Mouse (Mus musculus) liver, embryonic 16.5 days (tissue): ENCODE data around the gene Cep63. TPM values are rescaled to one million over a fixed set of nuclear protein-coding genes. Genes with fewer than 3 reads are reported as not detected.

Source experiments
- ATAC-seq: fragments of 200-750 bp; cut with Nextera tagmentation; 2 replicates; pipeline ENCODE4 v1.8.0; 2017; ENCODE audit warnings: low read depth, mild to moderate bottlenecking, moderate number of reproducible peaks, moderate library complexity
- H3K27ac ChIP-seq: fragments of 300-500 bp; sonication (generic); 2 replicates; pipeline ENCODE4 v1.5.1; 2014; ENCODE audit warnings: mild to moderate bottlenecking, low read length
- H3K27me3 ChIP-seq: fragments of 300-500 bp; sonication (generic); 2 replicates; pipeline ENCODE4 v1.6.1; 2014; ENCODE audit warnings: low read depth, low read length, mixed read lengths; ENCODE audit not compliant: control insufficient read depth, insufficient read depth
- H3K36me3 ChIP-seq: fragments of 300-500 bp; sonication (generic); 2 replicates; pipeline ENCODE4 v1.6.1; 2014; ENCODE audit warnings: mild to moderate bottlenecking; ENCODE audit not compliant: control insufficient read depth, insufficient read depth
- H3K4me1 ChIP-seq: fragments of 300-500 bp; sonication (generic); 2 replicates; pipeline ENCODE4 v1.6.1; 2014; ENCODE audit warnings: low read depth, low read length, mixed read lengths; ENCODE audit not compliant: control insufficient read depth
- H3K4me2 ChIP-seq: fragments of 300-500 bp; sonication (generic); 2 replicates; pipeline ENCODE4 v1.6.1; 2014; ENCODE audit warnings: low read depth, low read length, mixed read lengths
- H3K4me3 ChIP-seq: fragments of 300-500 bp; sonication (generic); 2 replicates; pipeline ENCODE4 v1.5.1; 2014; ENCODE audit warnings: low read depth, mild to moderate bottlenecking, low read length
- H3K9ac ChIP-seq: fragments of 300-500 bp; sonication (generic); 2 replicates; pipeline ENCODE4 v1.6.1; 2014; ENCODE audit warnings: low read depth, low read length
- H3K9me3 ChIP-seq: fragments of 300-500 bp; sonication (generic); replicated peaks from 2 replicates; pipeline ENCODE4 v1.6.1; 2016; ENCODE audit warnings: low read length; ENCODE audit not compliant: control insufficient read depth
- WGBS: fragments of 180-500 bp; shearing (Covaris S2); extraction: QIAGEN DNeasy Blood & Tissue Kit; methylation state at CpG from one replicate; pipeline ENCODE4 v1.1.7; 2014; ENCODE audit not compliant: insufficient replicate concordance; 5-methylcytosine and 5-hydroxymethylcytosine counted together
- polyA plus RNA-seq: library from polyadenylated mRNA; unstranded; fragments of >200 nt; fragmentation: Nextera tagmentation; extraction: Ambion mirVana; gene quantifications from 2 replicates; pipeline ENCODE4 v1.2.1, GENCODE M21; 2015

The Cep63 gene
- polyA plus RNA-seq, 1 experiment from 2014 or later: 15.9 TPM

DNA sequence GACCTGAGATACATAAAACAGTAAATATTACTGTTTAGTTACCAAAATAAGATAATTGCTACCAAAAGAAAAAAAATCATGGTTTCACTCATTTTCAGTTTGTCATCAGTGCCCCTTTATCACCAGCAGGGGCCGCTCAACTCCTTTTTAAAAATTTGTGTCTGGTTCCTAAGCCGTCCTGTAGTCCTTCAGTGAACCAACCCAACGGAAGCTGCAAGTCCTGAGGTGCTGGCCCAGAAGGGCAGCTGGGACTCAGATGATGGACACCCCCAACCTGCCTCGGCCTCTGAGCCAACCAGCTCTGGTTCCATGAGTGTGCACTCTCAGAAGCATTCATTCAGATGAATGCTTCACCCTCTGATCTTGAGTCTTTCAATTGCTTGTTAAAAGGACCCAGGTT is 10.2 kb upstream of the Cep63 start:
- no peak overlapping the region for H3K9ac ChIP-seq
- ATAC-seq: no peak
- WGBS: 3% methylated on average over 4 of the region's 4 CpGs
- no peaks in the 10 kb centered on the region for H3K4me1 ChIP-seq
- no peak overlapping the region for H3K4me2 ChIP-seq
- H3K4me3 ChIP-seq: no peak overlapping the region
- H3K27ac ChIP-seq: no peak overlapping the region
- H3K27me3 ChIP-seq: no peaks in the 10 kb centered on the region
- no peaks in the 10 kb centered on the region for H3K9me3 ChIP-seq
- H3K36me3 ChIP-seq: no peaks in the 10 kb centered on the region

DNA sequence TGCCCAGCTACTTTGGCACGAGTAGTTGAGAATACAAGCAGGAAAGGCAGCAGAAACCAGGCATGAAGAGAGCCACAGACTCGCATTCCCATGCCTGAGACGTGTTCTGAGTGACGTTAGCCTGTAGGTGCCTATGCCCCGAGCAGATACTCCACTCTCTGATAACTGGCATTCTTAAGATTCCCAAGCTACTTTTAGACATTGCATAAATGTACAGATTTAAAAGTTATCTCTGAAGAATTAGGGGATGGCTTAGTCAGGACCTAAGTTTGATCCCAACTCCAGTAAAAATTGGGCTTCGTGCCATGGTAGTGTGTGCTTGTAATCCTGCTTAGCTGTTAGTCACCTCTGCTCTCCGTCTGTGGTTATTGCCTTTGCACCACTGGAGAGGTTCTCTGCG is 8.1 kb upstream of the Cep63 start:
- H3K4me2 ChIP-seq: no peak overlapping the region
- H3K9me3 ChIP-seq: no peaks in the 10 kb centered on the region
- no peak overlapping the region for H3K4me3 ChIP-seq
- WGBS: 66% methylated on average over 8 of the region's 8 CpGs
- no peak for ATAC-seq
- no peak overlapping the region for H3K9ac ChIP-seq
- no peak overlapping the region for H3K27ac ChIP-seq
- H3K27me3 ChIP-seq: no peaks in the 10 kb centered on the region
- H3K4me1 ChIP-seq: no peaks in the 10 kb centered on the region
- H3K36me3 ChIP-seq: no peaks in the 10 kb centered on the region

DNA sequence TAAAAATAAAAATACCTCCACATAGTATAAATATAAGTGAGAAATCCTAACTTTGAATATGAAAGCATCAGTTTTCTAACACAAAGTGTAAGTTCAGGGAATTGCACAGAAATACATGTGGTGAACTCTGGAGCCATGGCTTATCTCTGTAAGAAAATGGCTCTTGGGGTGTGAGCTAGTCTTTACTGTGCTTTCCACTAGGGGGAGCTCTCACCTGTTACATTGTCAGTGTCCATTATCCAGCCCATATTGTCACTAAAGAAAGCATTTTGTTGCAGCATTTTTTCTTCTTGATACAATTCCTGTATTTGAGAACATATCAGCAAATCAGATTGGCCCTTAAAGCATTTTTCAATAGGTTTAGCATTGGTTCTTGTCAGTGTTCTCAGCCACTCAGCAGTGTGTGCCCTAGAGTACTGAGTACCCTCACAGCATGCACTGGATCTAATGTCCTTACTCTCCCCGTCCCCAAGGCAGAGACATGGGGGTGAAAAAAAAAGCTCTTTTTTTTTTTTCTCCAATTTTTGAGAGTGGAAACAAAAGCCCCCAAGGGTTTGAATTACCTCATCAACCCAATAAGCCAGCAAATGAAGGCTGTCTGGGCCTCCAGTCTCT is 6.7 kb upstream of the Cep63 start:
- Histone ChIP-seq H3K4me1 (peaks cover 1% of the 10 kb centered on the region), H3K4me3 (no peak overlapping the region), H3K36me3 (no peaks in the 10 kb centered on the region), H3K27me3 (no peaks in the 10 kb centered on the region), H3K4me2 (no peak overlapping the region), H3K9me3 (no peaks in the 10 kb centered on the region), H3K27ac (no peak overlapping the region), H3K9ac (no peak overlapping the region)
- WGBS: 68% methylated on average over 1 of the region's 1 CpGs
- ATAC-seq: no peak

DNA sequence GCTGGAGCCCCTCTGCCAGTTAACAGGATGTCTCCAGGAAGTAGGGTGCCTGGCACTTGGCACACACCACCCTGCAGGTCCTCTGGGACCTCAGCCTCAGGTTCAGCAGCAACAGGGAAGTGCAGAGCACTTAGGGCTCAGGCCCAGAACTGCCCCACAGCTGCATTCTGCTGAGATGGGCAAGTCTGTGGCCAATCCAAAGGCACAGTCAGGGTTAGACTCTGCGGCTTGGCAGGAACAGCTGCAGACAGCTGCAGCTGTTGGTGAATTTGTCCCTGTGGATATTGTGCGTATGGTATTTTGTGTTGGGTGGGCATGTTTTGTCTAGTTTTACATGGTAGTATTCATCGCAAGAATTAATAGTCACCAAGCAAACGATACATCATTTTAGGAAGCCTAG is 5.8 kb upstream of the Cep63 start:
- no peak overlapping the region for H3K27ac ChIP-seq
- no peaks in the 10 kb centered on the region for H3K36me3 ChIP-seq
- ATAC-seq: 0 out of 2 replicates have a peak, but pooled peaks have one; percentile 20
- no peaks in the 10 kb centered on the region for H3K27me3 ChIP-seq
- H3K4me3 ChIP-seq: no peak overlapping the region
- no peaks in the 10 kb centered on the region for H3K9me3 ChIP-seq
- peaks cover 10% of the 10 kb centered on the region for H3K4me1 ChIP-seq
- H3K4me2 ChIP-seq: no peak overlapping the region
- H3K9ac ChIP-seq: no peak overlapping the region
- WGBS: 83% methylated on average over 4 of the region's 4 CpGs

DNA sequence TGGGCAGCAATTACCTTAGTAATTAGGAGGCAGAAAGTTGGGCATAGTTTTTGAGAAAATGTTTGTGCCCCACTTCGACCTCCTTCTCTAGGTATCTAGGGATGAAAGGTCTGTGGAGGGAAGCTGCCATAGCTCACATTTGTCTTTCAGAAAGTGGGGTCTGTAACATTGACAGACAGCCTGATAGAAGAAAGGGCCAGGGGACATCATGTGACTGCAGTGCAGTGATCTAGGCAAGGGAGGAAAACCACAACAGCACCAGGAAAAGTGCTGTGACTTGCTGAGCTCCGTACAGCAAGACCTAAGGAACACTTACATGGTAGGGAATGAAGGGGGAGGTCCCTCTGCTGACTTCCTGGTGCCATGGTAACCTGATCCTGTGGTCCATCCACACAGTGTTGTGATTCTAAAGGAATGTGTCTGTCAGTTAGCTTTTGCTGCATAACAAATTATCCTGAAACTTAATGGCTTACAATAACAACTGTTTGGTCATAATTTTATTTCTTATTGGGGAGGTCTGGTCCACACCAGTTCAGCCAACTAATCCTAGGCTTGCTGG is 5.3 kb upstream of the Cep63 start:
- Histone ChIP-seq H3K9me3 (no peaks in the 10 kb centered on the region), H3K9ac (no peak overlapping the region), H3K27me3 (no peaks in the 10 kb centered on the region), H3K4me1 (peaks cover 13% of the 10 kb centered on the region), H3K4me2 (no peak overlapping the region), H3K4me3 (no peak overlapping the region), H3K36me3 (no peaks in the 10 kb centered on the region), H3K27ac (no peak overlapping the region)
- WGBS: 28% methylated on average over 2 of the region's 2 CpGs
- ATAC-seq: no peak

DNA sequence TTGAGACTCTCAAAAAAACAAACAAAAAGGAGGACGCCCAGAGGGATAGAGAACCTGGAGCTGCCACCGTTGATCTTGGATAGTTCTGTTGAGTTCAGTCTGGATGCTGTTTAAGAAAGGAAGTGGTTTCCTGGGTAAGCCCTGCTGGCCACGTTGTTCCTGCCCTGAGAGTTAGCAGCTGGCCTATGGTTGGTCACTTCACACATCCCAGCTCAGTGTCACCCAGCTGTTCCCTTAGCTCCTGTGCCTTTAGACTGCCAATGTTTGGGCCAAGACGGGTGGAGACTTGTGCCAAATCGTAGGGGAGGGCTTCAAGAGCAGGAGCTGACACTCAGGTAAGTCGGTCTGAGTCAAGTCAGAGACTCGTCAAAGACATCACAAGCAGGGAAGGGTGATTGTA is 2.7 kb upstream of the Cep63 start:
- Histone ChIP-seq H3K9me3 (no peaks in the 10 kb centered on the region), H3K27ac (no peak overlapping the region), H3K4me1 (peaks cover 19% of the 10 kb centered on the region), H3K4me2 (no peak overlapping the region), H3K36me3 (no peaks in the 10 kb centered on the region), H3K9ac (no peak overlapping the region), H3K27me3 (no peaks in the 10 kb centered on the region), H3K4me3 (no peak overlapping the region)
- 43% methylated on average over 7 of the region's 7 CpGs for WGBS
- no peak for ATAC-seq

DNA sequence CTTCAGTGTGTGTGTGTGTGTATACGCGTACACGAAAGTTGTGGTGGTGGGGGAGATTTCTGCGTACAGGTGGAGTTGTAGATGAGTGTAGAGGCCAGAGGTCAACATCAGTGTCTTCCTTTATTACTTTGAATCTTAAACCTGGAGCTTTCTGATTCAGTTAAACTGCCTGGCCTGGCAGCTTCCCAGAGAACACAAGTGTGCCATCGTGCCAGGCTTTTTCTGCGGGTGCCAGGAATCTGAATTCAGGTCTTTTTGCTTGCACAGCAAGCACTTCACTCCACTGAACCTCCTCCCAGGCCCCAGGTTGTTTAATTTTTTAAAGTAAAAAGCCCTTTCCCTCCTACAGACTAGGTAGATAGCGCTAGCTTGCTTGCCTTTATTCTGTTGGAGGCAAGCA is 1.1 kb upstream of the Cep63 start:
- Histone ChIP-seq H3K4me2 (peak overlapping the region; percentile 89), H3K4me1 (peaks cover 24% of the 10 kb centered on the region), H3K27me3 (no peaks in the 10 kb centered on the region), H3K9me3 (no peaks in the 10 kb centered on the region), H3K27ac (peak overlapping the region; percentile 86; the same call in 1 of the 2 replicates), H3K36me3 (no peaks in the 10 kb centered on the region), H3K4me3 (peak overlapping the region; percentile 90), H3K9ac (peak overlapping the region; percentile 98)
- WGBS: 68% methylated on average over 7 of the region's 7 CpGs
- no peak for ATAC-seq

DNA sequence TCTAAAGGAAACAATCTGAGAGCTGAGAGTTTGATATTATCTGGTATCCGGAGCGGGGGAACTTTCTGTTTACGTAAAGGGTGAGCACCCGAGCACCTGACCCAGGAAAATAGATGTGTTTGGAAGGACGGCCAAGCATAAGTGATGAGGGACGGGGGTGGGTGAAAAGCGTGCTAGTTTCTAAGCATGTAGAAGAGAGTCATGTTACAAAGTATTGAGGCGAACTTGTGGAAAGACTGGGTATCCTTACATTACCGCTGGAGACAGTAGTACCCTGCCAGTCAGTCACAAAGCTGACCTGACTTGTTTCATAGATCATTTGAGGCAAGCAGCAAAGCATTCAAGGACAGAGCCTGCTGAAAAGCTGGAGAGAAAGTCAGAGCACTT is 498 bp upstream of the Cep63 start:
- Histone ChIP-seq H3K4me1 (peaks cover 24% of the 10 kb centered on the region), H3K27ac (peak overlapping the region; percentile 86), H3K36me3 (no peaks in the 10 kb centered on the region), H3K27me3 (no peaks in the 10 kb centered on the region), H3K9me3 (no peaks in the 10 kb centered on the region), H3K4me2 (peak overlapping the region; percentile 89), H3K9ac (peak overlapping the region; percentile 98), H3K4me3 (peak overlapping the region; percentile 90)
- 1% methylated on average over 9 of the region's 9 CpGs for WGBS
- ATAC-seq: no peak

DNA sequence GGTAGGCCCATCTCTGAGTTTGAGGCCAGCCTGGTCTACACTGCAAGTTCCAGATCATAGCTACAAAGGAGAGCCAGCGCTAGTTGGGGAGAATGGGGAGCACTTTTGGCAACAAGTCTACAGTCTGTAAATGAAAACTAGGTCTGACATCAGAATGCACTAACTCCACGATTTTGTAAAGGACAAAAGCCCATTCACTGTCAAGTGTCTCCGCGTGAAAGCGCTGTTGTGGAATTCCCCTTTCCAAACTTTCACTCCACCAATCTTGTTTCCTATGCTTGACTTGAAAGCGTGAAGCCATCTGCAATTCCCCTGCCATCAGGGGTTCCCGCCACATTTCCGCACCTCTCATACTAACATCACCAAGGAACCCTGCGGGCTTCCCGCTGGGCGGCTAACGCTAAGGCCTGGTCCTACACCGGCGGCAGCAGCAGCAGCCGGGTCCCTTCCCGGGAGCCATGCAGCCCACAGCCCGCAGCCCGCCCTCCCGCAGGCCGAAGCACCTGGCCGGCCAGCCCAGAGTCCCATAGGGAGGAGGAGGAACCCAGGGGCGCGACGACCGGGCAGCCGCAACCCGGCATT is 842 bp downstream of the Cep63 start:
- H3K4me3 ChIP-seq: peak overlapping the region; percentile 90
- ATAC-seq: peak; percentile 45
- H3K9ac ChIP-seq: peak overlapping the region; percentile 98
- no peaks in the 10 kb centered on the region for H3K9me3 ChIP-seq
- peak overlapping the region; percentile 90 for H3K27ac ChIP-seq
- H3K4me1 ChIP-seq: peaks cover 24% of the 10 kb centered on the region
- no peaks in the 10 kb centered on the region for H3K27me3 ChIP-seq
- under 1% methylated on average over 27 of the region's 27 CpGs for whole genome bisulfite sequencing
- H3K4me2 ChIP-seq: peak overlapping the region; percentile 81
- H3K36me3 ChIP-seq: no peaks in the 10 kb centered on the region
